Mouse (Mus musculus): ENCODE measurements at regions not wholly inside any gene's neighbourhood (a gene's known extent, or its start where the extent isn't known, plus 50 kb on each side); places are given as distances from the start of the nearest gene placed in this dataset.

DNA sequence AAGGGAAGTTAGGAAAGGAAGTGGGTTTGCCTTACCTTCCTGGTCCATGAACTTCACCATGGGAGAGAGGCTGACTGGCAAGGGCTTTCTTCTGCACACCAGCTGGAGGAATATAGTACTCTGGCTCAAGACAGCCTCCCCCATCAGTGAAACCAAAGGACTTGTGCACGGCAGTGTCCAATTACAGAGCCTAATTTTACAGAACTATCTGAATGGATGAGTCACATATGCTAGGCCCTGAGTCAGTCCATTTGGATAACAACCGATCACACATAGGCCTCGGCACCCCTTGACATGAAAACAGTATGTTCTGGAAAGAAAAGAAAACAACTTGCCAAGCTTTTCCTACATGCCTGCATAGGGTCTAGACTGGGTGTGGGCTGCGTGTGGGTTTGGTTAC, 128.3 kb upstream of the Irs2 start:
- no peak for TF ChIP-seq CTCF (IDR thresholded peaks at IDR 0.05; ENCODE audit: low read depth)
- TF ChIP-seq EP300 (IDR thresholded peaks at IDR 0.05; ENCODE audit: low read depth) = no peak
